Mouse (Mus musculus): Measurements from ENCODE around the gene Cyth1.

GRCm38 (mm10) chr11:118162245-118162644 is 86.1 kb downstream of the Cyth1 start:
- TF ChIP-seq CTCF (conservative IDR thresholded peaks at IDR 0.05 in 1 of 2, IDR thresholded peaks at IDR 0.05 in 1 of 2; ENCODE audit: low read depth in 2 of 2, low read length in 2 of 2) (no peak), POLR2A (IDR thresholded peaks at IDR 0.05; ENCODE audit: low read depth, low read length) (no peak)
